In genomic region chr14:55559799-55560201, GRCm38 (mm10) we compare ENCODE assay signal across 8 mouse cellular contexts. TPM values are rescaled to one million over a fixed set of nuclear protein-coding genes. Genes with fewer than 3 reads are reported as not detected.
DNase-seq lines count a peak whose midpoint lies in the region; ATAC-seq lines count a peak whose summit lies in the region.

TSS of gene Dcaf11 (plus strand) at chr14:55560006.

- under 1% methylated on average over 27 of the region's 27 CpGs for WGBS in hindbrain, embryonic 11.5 days

- 0 out of 2 replicates have a peak, but pooled peaks cover 4% of the 10 kb centered on the region for H3K4me1 ChIP-seq in hindbrain, embryonic 11.5 days (replicated peaks; ENCODE audit: control insufficient read depth, insufficient read depth, low read length)

- H3K4me2 ChIP-seq in hindbrain, embryonic 11.5 days (replicated peaks; ENCODE audit: low read depth, low read length) = peak within 1 kb of the TSS; percentile 75

- ATAC-seq in hindbrain, embryonic 11.5 days (ENCODE audit: low FRiP score) = peak; percentile 85

- no peaks in the 10 kb centered on the region for H3K36me3 ChIP-seq in hindbrain, embryonic 11.5 days (ENCODE audit: control insufficient read depth, insufficient read depth, low read length)

- H3K9me3 ChIP-seq in hindbrain, embryonic 11.5 days (ENCODE audit: control insufficient read depth, low read length) = no peaks in the 10 kb centered on the region

- H3K27me3 ChIP-seq in hindbrain, embryonic 11.5 days (ENCODE audit: control insufficient read depth, insufficient read depth, low read length) = no peaks in the 10 kb centered on the region

- H3K4me3 ChIP-seq in hindbrain, embryonic 11.5 days (ENCODE audit: low read depth, low read length) = peak within 1 kb of the TSS; percentile 43

- peak within 1 kb of the TSS; percentile 91 for H3K27ac ChIP-seq in hindbrain, embryonic 11.5 days (ENCODE audit: low read depth, low read length)

- H3K9ac ChIP-seq in hindbrain, embryonic 11.5 days (ENCODE audit: low read depth, low read length) = peak within 1 kb of the TSS; percentile 76

- DNase-seq in MN1 (ENCODE audit: low spot score) = peak; percentile 96
- DNase-seq in cerebellum, adult 9-10 months = peak; percentile 93
- DNase-seq in frontal cortex, adult 2 months (ENCODE audit: extremely low spot score in 1 of 2, low spot score in 1 of 2) = peak; percentile 79 to 90
- peak; percentile 94 for DNase-seq in hindbrain, embryonic 11.5 days (ENCODE audit: low spot score)
- peak; percentile 89 to 91 for DNase-seq in layer of hippocampus, postnatal 10 days (ENCODE audit: low spot score in 2 of 2)
- DNase-seq in lung, postnatal 10 days = peak; percentile 95
- peak; percentile 86 for DNase-seq in ovary, postnatal 36 days (ENCODE audit: low spot score)
- DNase-seq in thymus, postnatal 25 days = peak; percentile 88

RNA-seq across cellular contexts. Expression of gene Dcaf11, which starts in this region (rescaled TPM):
- 107 and 128 TPM in 2 replicates for polyA plus RNA-seq in frontal cortex, adult 2 months (2012; rRNA removed)
- polyA plus RNA-seq in hindbrain, embryonic 11.5 days (2014; fragmentation: Nextera tagmentation; extraction: Ambion mirVana) = 81.5 and 85.4 TPM in 2 replicates
- 10 to 100 TPM; 61.3 to 66.7 TPM for total RNA-seq in layer of hippocampus, postnatal 10 days (2021)

Comparison
In these comparisons a context has a peak if more than half of its experiments do, and no peak if none do; other contexts are left out.
1. Peak in every context shown above with its lines: DNase-seq, ATAC-seq, H3K4me3 ChIP-seq and H3K27ac ChIP-seq.